Mouse (Mus musculus) midbrain, embryonic 11.5 days (tissue): ENCODE data around the gene Il12a. TPM values are rescaled to one million over a fixed set of nuclear protein-coding genes. Genes with fewer than 3 reads are reported as not detected.
"Not testable (repeated sequence)": the region's sequence is repeated elsewhere in the genome, so short reads cannot be mapped to it uniquely, and the experiment has no call there.

ENCODE experiments used
- ATAC-seq: fragments of 200-750 bp; cut with Nextera tagmentation; 2 replicates; pipeline ENCODE4 v1.8.0; 2017; ENCODE audit warnings: moderate TSS enrichment, moderate library complexity; ENCODE audit not compliant: low FRiP score
- DNase-seq: peaks from one replicate; pipeline ENCODE4 v3.0.0; 2015; ENCODE audit warnings: low spot score; ENCODE audit errors: missing footprints
- H3K27ac ChIP-seq: fragments of 300-500 bp; sonication (generic); 2 replicates; pipeline ENCODE4 v1.5.1; 2014; ENCODE audit warnings: low read depth, low read length
- H3K27me3 ChIP-seq: fragments of 300-500 bp; sonication (generic); 2 replicates; pipeline ENCODE4 v1.6.1; 2014; ENCODE audit warnings: mild to moderate bottlenecking, low read length, moderate library complexity, mixed read lengths; ENCODE audit not compliant: control insufficient read depth, insufficient read depth
- H3K36me3 ChIP-seq: fragments of 300-500 bp; sonication (generic); 2 replicates; pipeline ENCODE4 v1.6.1; 2014; ENCODE audit warnings: mild to moderate bottlenecking, low read length, moderate library complexity, mixed read lengths; ENCODE audit not compliant: control insufficient read depth, insufficient read depth
- H3K4me1 ChIP-seq: fragments of 300-500 bp; sonication (generic); 2 replicates; pipeline ENCODE4 v1.6.1; 2014; ENCODE audit warnings: low read length; ENCODE audit not compliant: control insufficient read depth, insufficient read depth
- H3K4me2 ChIP-seq: fragments of 300-500 bp; sonication (generic); 2 replicates; pipeline ENCODE4 v1.6.1; 2014; ENCODE audit warnings: mild to moderate bottlenecking, moderate library complexity
- H3K4me3 ChIP-seq: fragments of 300-500 bp; sonication (generic); 2 replicates; pipeline ENCODE4 v1.5.1; 2014; ENCODE audit warnings: low read depth, low read length
- H3K9ac ChIP-seq: fragments of 300-500 bp; sonication (generic); 2 replicates; pipeline ENCODE4 v1.6.1; 2014; ENCODE audit warnings: low read length
- H3K9me3 ChIP-seq: fragments of 300-500 bp; sonication (generic); 2 replicates; pipeline ENCODE4 v1.6.1; 2016; ENCODE audit warnings: low read length; ENCODE audit not compliant: control insufficient read depth
- WGBS: fragments of 180-500 bp; shearing (Covaris S2); extraction: QIAGEN DNeasy Blood & Tissue Kit; methylation state at CpG from one replicate; pipeline ENCODE4 v1.1.7; 2014; 5-methylcytosine and 5-hydroxymethylcytosine counted together
- polyA plus RNA-seq: library from polyadenylated mRNA; unstranded; fragments of >200 nt; fragmentation: Nextera tagmentation; extraction: Ambion mirVana; gene quantifications from 2 replicates; pipeline ENCODE4 v1.2.1, GENCODE M21; 2014

Gene Il12a
- polyA plus RNA-seq, 1 experiment from 2014 or later: 0.14 TPM

- no peaks in the 10 kb centered on the region for H3K36me3 ChIP-seq
- no peak overlapping the region for H3K27ac ChIP-seq
- ATAC-seq (no peak), DNase-seq (no peak)
- H3K27me3 ChIP-seq: no peaks in the 10 kb centered on the region
- no peak overlapping the region for H3K9ac ChIP-seq
- no peaks in the 10 kb centered on the region for H3K9me3 ChIP-seq
- no peak overlapping the region for H3K4me3 ChIP-seq
- H3K4me1 ChIP-seq: no peaks in the 10 kb centered on the region
- no peak overlapping the region for H3K4me2 ChIP-seq
- WGBS: 89% methylated on average over 5 of the region's 5 CpGs
Measured at GRCm38 (mm10) chr3:68711510-68711909, 21.1 kb downstream of the Il12a start.

GRCm38 (mm10) chr3:68713550-68713949 lies 23.1 kb downstream of the Il12a start:
- no peak overlapping the region for H3K4me3 ChIP-seq
- H3K27ac ChIP-seq: no peak overlapping the region
- no peak overlapping the region for H3K4me2 ChIP-seq
- ATAC-seq (peak; percentile 63; the same call in 1 of the 2 replicates), DNase-seq (peak; percentile 95)
- 19% methylated on average over 7 of the region's 7 CpGs for WGBS
- H3K27me3 ChIP-seq: no peaks in the 10 kb centered on the region
- H3K36me3 ChIP-seq: no peaks in the 10 kb centered on the region
- no peaks in the 10 kb centered on the region for H3K9me3 ChIP-seq
- H3K4me1 ChIP-seq: no peaks in the 10 kb centered on the region
- H3K9ac ChIP-seq: no peak overlapping the region

- ATAC-seq, H3K4me3 ChIP-seq, H3K27ac ChIP-seq, H3K4me1 ChIP-seq, H3K9ac ChIP-seq, H3K27me3 ChIP-seq, H3K9me3 ChIP-seq, H3K4me2 ChIP-seq, H3K36me3 ChIP-seq: not testable (repeated sequence)
- WGBS: 52% methylated on average over 5 of the region's 5 CpGs
- DNase-seq: peak; percentile 88
Measured at GRCm38 (mm10) chr3:68717346-68717745, 26.9 kb downstream of the Il12a start.

- no peaks in the 10 kb centered on the region for H3K9me3 ChIP-seq
- ATAC-seq (no peak), DNase-seq (no peak)
- H3K27me3 ChIP-seq: no peaks in the 10 kb centered on the region
- no peak overlapping the region for H3K9ac ChIP-seq
- H3K27ac ChIP-seq: no peak overlapping the region
- H3K4me3 ChIP-seq: no peak overlapping the region
- H3K36me3 ChIP-seq: no peaks in the 10 kb centered on the region
- H3K4me1 ChIP-seq: no peaks in the 10 kb centered on the region
- H3K4me2 ChIP-seq: no peak overlapping the region
- 68% methylated on average over 8 of the region's 8 CpGs for WGBS
Measured at GRCm38 (mm10) chr3:68719229-68719819, 28.9 kb downstream of the Il12a start.

GRCm38 (mm10) chr3:68720258-68720657 lies 29.8 kb downstream of the Il12a start:
- DNase-seq (peak; percentile 91), ATAC-seq (peak; percentile 59)
- Histone ChIP-seq H3K4me3 (no peak overlapping the region), H3K36me3 (no peaks in the 10 kb centered on the region), H3K4me1 (no peaks in the 10 kb centered on the region), H3K9ac (no peak overlapping the region), H3K4me2 (no peak overlapping the region), H3K27me3 (no peaks in the 10 kb centered on the region), H3K9me3 (no peaks in the 10 kb centered on the region), H3K27ac (no peak overlapping the region)
- WGBS: 36% methylated on average over 13 of the region's 13 CpGs

GRCm38 (mm10) chr3:68741955-68742354 lies 51.5 kb downstream of the Il12a start:
- no peaks in the 10 kb centered on the region for H3K9me3 ChIP-seq
- no peaks in the 10 kb centered on the region for H3K4me1 ChIP-seq
- WGBS: 83% methylated on average over 7 of the region's 7 CpGs
- H3K9ac ChIP-seq: no peak overlapping the region
- H3K27me3 ChIP-seq: no peaks in the 10 kb centered on the region
- ATAC-seq (no peak), DNase-seq (no peak)
- H3K4me2 ChIP-seq: no peak overlapping the region
- H3K36me3 ChIP-seq: no peaks in the 10 kb centered on the region
- H3K27ac ChIP-seq: no peak overlapping the region
- no peak overlapping the region for H3K4me3 ChIP-seq

- Histone ChIP-seq H3K9me3 (no peaks in the 10 kb centered on the region), H3K4me2 (no peak overlapping the region), H3K9ac (no peak overlapping the region), H3K4me1 (no peaks in the 10 kb centered on the region), H3K4me3 (no peak overlapping the region), H3K36me3 (no peaks in the 10 kb centered on the region), H3K27me3 (no peaks in the 10 kb centered on the region), H3K27ac (no peak overlapping the region)
- no peak for DNase-seq
- 88% methylated on average over 9 of the region's 9 CpGs for WGBS
- no peak for ATAC-seq
Measured at GRCm38 (mm10) chr3:68742718-68743471, 52.5 kb downstream of the Il12a start.

- Histone ChIP-seq H3K27ac (no peak overlapping the region), H3K9ac (no peak overlapping the region), H3K4me1 (no peaks in the 10 kb centered on the region), H3K4me2 (no peak overlapping the region), H3K27me3 (no peaks in the 10 kb centered on the region), H3K9me3 (no peaks in the 10 kb centered on the region), H3K36me3 (no peaks in the 10 kb centered on the region), H3K4me3 (no peak overlapping the region)
- no peak for DNase-seq
- WGBS: 83% methylated on average over 3 of the region's 3 CpGs
- ATAC-seq: no peak
Measured at GRCm38 (mm10) chr3:68743472-68743732, 53.0 kb downstream of the Il12a start.

GRCm38 (mm10) chr3:68744162-68744561 lies 53.7 kb downstream of the Il12a start:
- Histone ChIP-seq H3K4me3 (no peak overlapping the region), H3K4me2 (no peak overlapping the region), H3K9ac (no peak overlapping the region), H3K4me1 (no peaks in the 10 kb centered on the region), H3K9me3 (no peaks in the 10 kb centered on the region), H3K27me3 (no peaks in the 10 kb centered on the region), H3K27ac (no peak overlapping the region), H3K36me3 (no peaks in the 10 kb centered on the region)
- DNase-seq (peak; percentile 91), ATAC-seq (no peak)
- WGBS: 83% methylated on average over 1 of the region's 1 CpGs
